Mouse (Mus musculus): ENCODE results near the gene Rpl23a. TPM values are rescaled to one million over a fixed set of nuclear protein-coding genes. Genes with fewer than 3 reads are reported as not detected.
A peak's percentile ranks its signal among the peaks of the same experiment; 100 is the strongest.

Rpl23a gene
- 1,588 and 1,766 TPM in 2 replicates for polyA plus RNA-seq (2014; fragmentation: Nextera tagmentation; extraction: Ambion mirVana)

GRCm38 (mm10) chr11:78182961-78183844 is at the start of gene Rpl23a:
Gene Rpl23a (minus strand): TSS chr11:78183584.
- Histone ChIP-seq H3K9me3 (ENCODE audit: control insufficient read depth, low read length) (no peaks in the 10 kb centered on the region), H3K36me3 (ENCODE audit: control insufficient read depth, insufficient read depth, low read length) (peaks cover 26% of the 10 kb centered on the region), H3K4me1 (replicated peaks; ENCODE audit: control insufficient read depth, insufficient read depth, low read length) (peaks cover 15% of the 10 kb centered on the region), H3K4me2 (peak within 1 kb of the TSS; percentile 92), H3K9ac (ENCODE audit: low read depth, low read length) (peak within 1 kb of the TSS; percentile 93), H3K27me3 (replicated peaks; ENCODE audit: control insufficient read depth, insufficient read depth, low read length) (peaks cover 15% of the 10 kb centered on the region), H3K27ac (ENCODE audit: low read depth, low read length) (peak within 1 kb of the TSS; percentile 95), H3K4me3 (ENCODE audit: low read depth, low read length) (peak within 1 kb of the TSS; percentile 98)
- DNase-seq (ENCODE audit: low spot score) (peak; percentile 80), ATAC-seq (replicated peaks; ENCODE audit: low FRiP score) (peak; percentile 82)
- WGBS, result under 1% methylated on average over 38 of the region's 38 CpGs

GRCm38 (mm10) chr11:78231518-78231917 is 48.1 kb upstream of the Rpl23a start:
- Histone ChIP-seq H3K4me2 (no peak overlapping the region), H3K4me1 (replicated peaks; ENCODE audit: control insufficient read depth, insufficient read depth, low read length) (no peaks in the 10 kb centered on the region), H3K9me3 (ENCODE audit: control insufficient read depth, low read length) (no peaks in the 10 kb centered on the region), H3K27me3 (replicated peaks; ENCODE audit: control insufficient read depth, insufficient read depth, low read length) (no peaks in the 10 kb centered on the region), H3K27ac (ENCODE audit: low read depth, low read length) (no peak overlapping the region), H3K9ac (ENCODE audit: low read depth, low read length) (no peak overlapping the region), H3K4me3 (ENCODE audit: low read depth, low read length) (no peak overlapping the region), H3K36me3 (ENCODE audit: control insufficient read depth, insufficient read depth, low read length) (peaks cover 61% of the 10 kb centered on the region)
- no peak for DNase-seq (ENCODE audit: low spot score)
- ATAC-seq (replicated peaks; ENCODE audit: low FRiP score), result no peak
- 87% methylated on average over 6 of the region's 6 CpGs for WGBS

- Histone ChIP-seq H3K27ac (ENCODE audit: low read depth, low read length) (no peak overlapping the region), H3K4me3 (ENCODE audit: low read depth, low read length) (no peak overlapping the region), H3K36me3 (ENCODE audit: control insufficient read depth, insufficient read depth, low read length) (peaks cover 73% of the 10 kb centered on the region), H3K27me3 (replicated peaks; ENCODE audit: control insufficient read depth, insufficient read depth, low read length) (no peaks in the 10 kb centered on the region), H3K4me2 (no peak overlapping the region), H3K9ac (ENCODE audit: low read depth, low read length) (no peak overlapping the region), H3K9me3 (ENCODE audit: control insufficient read depth, low read length) (no peaks in the 10 kb centered on the region), H3K4me1 (replicated peaks; ENCODE audit: control insufficient read depth, insufficient read depth, low read length) (no peaks in the 10 kb centered on the region)
- 89% methylated on average over 4 of the region's 4 CpGs for WGBS
- DNase-seq (ENCODE audit: low spot score) (no peak), ATAC-seq (replicated peaks; ENCODE audit: low FRiP score) (no peak)
These were observed 40.2 kb upstream of the Rpl23a start for GRCm38 (mm10) chr11:78223586-78223985.

DNA sequence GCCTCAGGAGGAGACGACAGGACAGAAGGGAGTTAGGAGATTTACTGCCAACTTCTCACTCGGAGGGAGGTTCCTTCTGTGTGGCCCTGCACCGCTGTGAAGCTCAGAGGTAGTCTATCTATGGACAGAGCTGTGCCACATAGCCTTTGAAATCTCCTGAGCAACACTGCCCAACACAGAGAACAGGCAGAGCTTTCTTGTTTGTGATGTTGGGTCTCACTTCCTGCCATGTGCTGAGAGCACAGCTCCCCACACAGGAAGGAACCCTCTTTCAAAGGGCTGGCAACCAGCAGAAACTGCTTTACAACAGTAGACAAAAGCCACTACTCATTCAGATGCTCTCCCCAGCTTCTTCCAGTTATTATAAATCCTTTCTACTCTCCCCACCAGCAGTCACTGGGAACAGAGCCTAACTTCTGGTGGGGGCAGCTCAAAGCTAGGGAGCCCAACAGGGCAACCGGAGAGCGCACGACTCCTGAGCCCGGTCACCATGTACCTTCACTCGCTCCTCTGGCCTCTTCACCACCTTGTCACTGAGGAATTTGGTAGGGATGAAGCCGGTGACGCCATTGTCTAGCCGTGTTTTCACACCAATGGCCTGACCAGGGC is 32.4 kb upstream of the Rpl23a start:
- Histone ChIP-seq H3K9ac (ENCODE audit: low read depth, low read length) (no peak overlapping the region), H3K4me1 (replicated peaks; ENCODE audit: control insufficient read depth, insufficient read depth, low read length) (no peaks in the 10 kb centered on the region), H3K4me3 (ENCODE audit: low read depth, low read length) (no peak overlapping the region), H3K4me2 (no peak overlapping the region), H3K9me3 (ENCODE audit: control insufficient read depth, low read length) (no peaks in the 10 kb centered on the region), H3K27me3 (replicated peaks; ENCODE audit: control insufficient read depth, insufficient read depth, low read length) (no peaks in the 10 kb centered on the region), H3K36me3 (ENCODE audit: control insufficient read depth, insufficient read depth, low read length) (peaks cover 70% of the 10 kb centered on the region), H3K27ac (ENCODE audit: low read depth, low read length) (no peak overlapping the region)
- DNase-seq (ENCODE audit: low spot score) (no peak), ATAC-seq (replicated peaks; ENCODE audit: low FRiP score) (no peak)
- 93% methylated on average over 11 of the region's 11 CpGs for WGBS

GRCm38 (mm10) chr11:78213086-78213817 is 29.9 kb upstream of the Rpl23a start:
- ATAC-seq (replicated peaks; ENCODE audit: low FRiP score) (no peak), DNase-seq (ENCODE audit: low spot score) (no peak)
- WGBS, result 82% methylated on average over 14 of the region's 14 CpGs
- no peaks in the 10 kb centered on the region for H3K9me3 ChIP-seq (ENCODE audit: control insufficient read depth, low read length)
- H3K4me3 ChIP-seq (ENCODE audit: low read depth, low read length), result no peak overlapping the region
- peaks cover 73% of the 10 kb centered on the region for H3K36me3 ChIP-seq (ENCODE audit: control insufficient read depth, insufficient read depth, low read length)
- no peaks in the 10 kb centered on the region for H3K4me1 ChIP-seq (replicated peaks; ENCODE audit: control insufficient read depth, insufficient read depth, low read length)
- H3K4me2 ChIP-seq, result no peak overlapping the region
- H3K9ac ChIP-seq (ENCODE audit: low read depth, low read length), result no peak overlapping the region
- no peak overlapping the region for H3K27ac ChIP-seq (ENCODE audit: low read depth, low read length)
- H3K27me3 ChIP-seq (replicated peaks; ENCODE audit: control insufficient read depth, insufficient read depth, low read length), result no peaks in the 10 kb centered on the region

- peaks cover 74% of the 10 kb centered on the region for H3K36me3 ChIP-seq (ENCODE audit: control insufficient read depth, insufficient read depth, low read length)
- no peak overlapping the region for H3K4me3 ChIP-seq (ENCODE audit: low read depth, low read length)
- no peaks in the 10 kb centered on the region for H3K9me3 ChIP-seq (ENCODE audit: control insufficient read depth, low read length)
- DNase-seq (ENCODE audit: low spot score) (no peak), ATAC-seq (replicated peaks; ENCODE audit: low FRiP score) (no peak)
- no peak overlapping the region for H3K27ac ChIP-seq (ENCODE audit: low read depth, low read length)
- H3K4me1 ChIP-seq (replicated peaks; ENCODE audit: control insufficient read depth, insufficient read depth, low read length), result no peaks in the 10 kb centered on the region
- H3K27me3 ChIP-seq (replicated peaks; ENCODE audit: control insufficient read depth, insufficient read depth, low read length), result no peaks in the 10 kb centered on the region
- WGBS, result 89% methylated on average over 5 of the region's 5 CpGs
- H3K4me2 ChIP-seq, result no peak overlapping the region
- no peak overlapping the region for H3K9ac ChIP-seq (ENCODE audit: low read depth, low read length)
These were observed 28.1 kb upstream of the Rpl23a start for GRCm38 (mm10) chr11:78211513-78211912.

- DNase-seq (ENCODE audit: low spot score) (no peak), ATAC-seq (replicated peaks; ENCODE audit: low FRiP score) (no peak)
- Histone ChIP-seq H3K4me2 (no peak overlapping the region), H3K4me1 (replicated peaks; ENCODE audit: control insufficient read depth, insufficient read depth, low read length) (no peaks in the 10 kb centered on the region), H3K4me3 (ENCODE audit: low read depth, low read length) (no peak overlapping the region), H3K27ac (ENCODE audit: low read depth, low read length) (no peak overlapping the region), H3K9me3 (ENCODE audit: control insufficient read depth, low read length) (no peaks in the 10 kb centered on the region), H3K27me3 (replicated peaks; ENCODE audit: control insufficient read depth, insufficient read depth, low read length) (no peaks in the 10 kb centered on the region), H3K36me3 (ENCODE audit: control insufficient read depth, insufficient read depth, low read length) (peaks cover 73% of the 10 kb centered on the region), H3K9ac (ENCODE audit: low read depth, low read length) (no peak overlapping the region)
- 75% methylated on average over 7 of the region's 7 CpGs for WGBS
These were observed 27.2 kb upstream of the Rpl23a start for GRCm38 (mm10) chr11:78210615-78211014.

- Histone ChIP-seq H3K4me1 (replicated peaks; ENCODE audit: control insufficient read depth, insufficient read depth, low read length) (no peaks in the 10 kb centered on the region), H3K36me3 (ENCODE audit: control insufficient read depth, insufficient read depth, low read length) (peaks cover 75% of the 10 kb centered on the region), H3K27ac (ENCODE audit: low read depth, low read length) (no peak overlapping the region), H3K27me3 (replicated peaks; ENCODE audit: control insufficient read depth, insufficient read depth, low read length) (no peaks in the 10 kb centered on the region), H3K9me3 (ENCODE audit: control insufficient read depth, low read length) (no peaks in the 10 kb centered on the region), H3K4me2 (no peak overlapping the region), H3K4me3 (ENCODE audit: low read depth, low read length) (no peak overlapping the region), H3K9ac (ENCODE audit: low read depth, low read length) (no peak overlapping the region)
- DNase-seq (ENCODE audit: low spot score) (no peak), ATAC-seq (replicated peaks; ENCODE audit: low FRiP score) (no peak)
- 90% methylated on average over 5 of the region's 6 CpGs for WGBS
These were observed 26.5 kb upstream of the Rpl23a start for GRCm38 (mm10) chr11:78209886-78210285.
